Mouse (Mus musculus): ENCODE results near the gene Nme9.

Gene Nme9

DNA sequence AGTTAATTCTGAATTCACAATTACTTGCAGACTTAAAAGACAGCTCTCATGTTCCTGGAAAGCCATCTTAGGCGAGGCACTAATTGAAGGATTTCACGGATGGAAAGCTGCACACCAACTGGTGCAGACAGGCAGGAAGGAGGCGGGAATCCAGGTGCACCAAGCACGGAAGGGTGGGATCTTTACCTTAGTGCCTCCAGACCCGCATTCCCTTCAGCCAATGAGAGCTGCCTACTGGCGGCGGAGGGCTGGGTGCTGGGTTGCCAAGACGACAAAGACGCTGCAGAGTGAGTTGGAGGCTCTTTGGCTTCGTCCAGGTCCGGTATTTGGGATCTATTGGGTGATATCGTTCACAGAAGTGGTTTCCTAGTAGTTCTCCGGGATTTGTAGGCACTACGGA is at the start of gene Nme9:
Gene Nme9, plus strand, starts transcription at position 315 of the 400 bp plus-strand sequence.
- no peak for DNase-seq (ENCODE audit: low read depth)

DNA sequence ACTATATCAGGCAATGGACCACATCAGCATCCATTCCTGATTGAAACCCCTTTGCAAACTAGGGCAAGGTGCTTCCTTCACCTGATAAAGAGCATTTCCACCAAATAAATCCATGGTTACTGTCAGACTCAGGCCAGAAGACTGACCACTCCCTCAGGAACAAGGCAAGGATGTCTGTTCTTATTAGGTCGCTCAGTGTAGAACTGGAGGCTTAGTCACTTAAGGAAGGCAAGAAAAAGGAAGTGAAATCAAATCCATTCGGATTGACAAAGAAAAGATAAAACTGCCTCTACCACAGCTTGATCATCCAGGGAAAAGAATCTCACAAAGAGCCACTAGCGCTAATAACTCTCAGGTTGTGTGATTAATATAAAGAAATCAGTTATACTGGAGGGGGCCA is 42.0 kb upstream of the Nme9 start:
- DNase-seq (ENCODE audit: low read depth) = no peak

DNA sequence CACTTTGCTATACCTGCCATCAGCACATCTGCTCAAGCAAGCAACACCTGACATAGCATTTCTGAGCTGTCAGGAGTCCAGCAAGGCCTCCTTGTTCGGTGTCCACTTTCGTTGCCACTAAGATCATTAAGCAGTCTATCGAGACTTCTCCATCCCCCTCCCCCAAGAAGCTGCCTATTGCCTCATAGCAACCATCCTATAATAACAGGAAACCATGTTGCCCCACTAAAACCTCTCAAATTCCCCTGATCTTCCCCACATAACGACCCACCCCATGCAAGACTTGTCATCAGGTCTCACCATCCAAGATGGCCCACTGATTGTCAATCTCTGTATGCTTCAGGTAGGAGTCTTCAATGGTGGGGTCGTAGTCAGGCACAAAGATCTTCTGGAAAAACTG is 40.2 kb upstream of the Nme9 start:
- no peak for DNase-seq (ENCODE audit: low read depth)

DNA sequence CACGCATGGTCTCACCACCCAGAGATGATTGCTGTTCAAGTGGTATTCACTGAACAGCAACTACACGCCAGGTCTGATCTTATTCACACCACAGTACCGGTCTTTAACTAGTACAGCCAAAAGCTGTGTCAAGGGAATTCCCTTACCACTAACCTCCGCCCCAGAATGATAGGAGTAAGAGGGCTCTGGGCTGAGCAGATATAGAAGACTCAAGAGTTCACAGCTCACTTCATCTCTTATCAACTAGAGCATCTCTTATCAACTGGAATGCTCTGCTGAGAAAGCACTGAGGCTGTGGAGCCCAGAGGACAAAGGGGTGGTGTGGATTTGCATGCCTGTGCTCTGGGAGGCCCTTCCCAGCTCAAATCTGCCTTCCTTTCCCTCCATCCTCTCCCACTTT is 39.5 kb upstream of the Nme9 start:
- no peak for DNase-seq (ENCODE audit: low read depth)

DNA sequence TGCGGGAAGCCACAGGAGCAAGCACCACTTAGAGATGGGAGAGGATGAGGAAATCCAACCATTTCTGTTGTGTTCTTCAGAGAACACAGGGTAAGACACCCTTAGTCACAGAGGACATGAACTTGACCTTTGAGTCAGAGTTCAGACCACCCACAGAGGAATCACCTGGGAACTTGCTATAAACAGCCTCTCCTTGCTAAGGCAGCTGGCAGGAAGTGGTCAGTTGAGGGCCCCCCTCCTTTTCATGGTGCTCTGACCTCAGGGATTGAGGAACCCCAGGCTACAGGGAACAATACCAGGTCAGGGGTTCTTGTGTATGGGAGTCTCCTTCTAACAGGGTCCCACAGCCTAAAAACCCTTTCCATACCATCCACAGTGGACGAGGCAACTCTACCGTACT is 34.5 kb upstream of the Nme9 start:
- no peak for DNase-seq (ENCODE audit: low read depth)

DNA sequence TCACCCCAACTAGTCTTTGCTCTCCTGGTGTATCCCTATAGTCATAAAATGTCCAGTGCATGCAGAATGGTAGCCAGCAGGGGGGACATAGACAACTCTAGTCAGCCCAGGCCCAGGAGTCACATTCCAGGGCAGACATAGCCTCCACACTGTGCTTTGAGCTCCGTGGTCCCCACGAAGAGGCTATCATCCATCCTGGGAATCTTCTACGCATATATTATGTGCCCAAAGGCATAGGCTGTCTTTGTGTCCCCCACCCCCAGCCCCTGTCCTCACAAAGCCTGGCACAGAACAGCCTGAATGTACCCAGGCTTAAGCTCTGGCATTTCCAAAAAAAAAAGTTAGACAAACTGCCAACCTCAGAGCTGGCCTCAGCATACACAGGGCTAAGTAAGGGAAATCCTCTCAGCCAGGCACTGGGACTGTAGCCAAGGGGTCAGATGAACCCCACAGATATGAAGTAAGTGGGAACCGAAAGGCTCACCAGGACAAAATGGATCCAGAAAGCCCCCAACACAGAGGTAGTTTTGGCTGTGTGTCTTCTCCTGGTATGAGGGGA is 33.9 kb upstream of the Nme9 start:
- DNase-seq (ENCODE audit: low read depth) = no peak

DNA sequence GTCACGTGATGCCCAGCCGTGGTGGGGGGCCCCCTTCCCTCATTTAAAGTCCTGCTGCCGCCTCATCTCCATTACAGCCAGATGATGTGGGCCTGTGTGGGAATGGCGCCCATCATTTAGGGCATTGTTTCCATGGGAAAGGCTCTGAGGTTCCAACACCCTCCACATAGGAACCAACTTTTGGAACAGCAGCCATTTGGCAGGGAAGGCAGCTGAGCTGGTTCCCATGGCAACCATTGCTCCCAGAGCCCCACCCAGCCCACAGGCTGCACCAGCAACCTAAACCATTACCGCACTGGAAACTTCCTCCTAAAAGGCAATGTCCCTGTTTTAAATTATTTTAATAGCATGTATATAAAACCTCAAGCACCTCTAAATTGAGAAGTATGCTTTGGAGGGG is 32.9 kb upstream of the Nme9 start:
- no peak for DNase-seq (ENCODE audit: low read depth)

DNA sequence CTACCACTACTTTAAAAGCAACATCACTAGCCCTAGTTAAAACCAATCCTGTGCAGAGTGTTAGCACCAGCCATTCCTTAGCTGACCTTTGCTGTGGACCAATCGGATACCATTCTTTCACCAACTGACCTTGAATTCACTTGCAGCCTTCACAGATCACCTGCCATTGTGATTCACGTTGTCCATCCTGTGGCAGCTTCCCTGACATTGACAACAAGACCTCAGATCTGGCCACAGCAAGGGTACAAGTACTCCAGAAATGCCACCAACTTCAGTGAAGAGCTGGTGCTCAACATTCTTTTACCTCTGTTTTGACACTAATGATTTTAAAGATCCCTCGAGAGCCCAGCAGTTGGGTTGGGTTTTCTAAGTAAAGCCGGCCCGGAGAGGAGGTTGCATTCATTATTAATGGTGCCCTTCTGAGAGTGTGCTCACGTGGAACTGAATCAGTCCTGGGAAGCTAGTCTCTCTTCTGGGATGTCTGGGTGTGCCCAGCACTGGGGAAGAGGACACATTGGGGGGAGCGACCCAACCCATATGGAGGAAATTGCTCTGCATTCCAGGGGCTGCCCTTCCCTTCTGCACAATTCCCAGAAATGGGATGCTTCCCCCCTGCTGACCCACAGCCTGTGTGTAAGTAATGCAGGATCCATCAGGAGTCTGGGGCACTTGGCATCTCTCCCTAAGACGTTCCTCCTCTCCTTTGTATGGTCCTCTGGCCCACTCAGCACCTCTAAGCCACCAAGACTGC is 31.1 kb upstream of the Nme9 start:
- DNase-seq (ENCODE audit: low read depth) = no peak

DNA sequence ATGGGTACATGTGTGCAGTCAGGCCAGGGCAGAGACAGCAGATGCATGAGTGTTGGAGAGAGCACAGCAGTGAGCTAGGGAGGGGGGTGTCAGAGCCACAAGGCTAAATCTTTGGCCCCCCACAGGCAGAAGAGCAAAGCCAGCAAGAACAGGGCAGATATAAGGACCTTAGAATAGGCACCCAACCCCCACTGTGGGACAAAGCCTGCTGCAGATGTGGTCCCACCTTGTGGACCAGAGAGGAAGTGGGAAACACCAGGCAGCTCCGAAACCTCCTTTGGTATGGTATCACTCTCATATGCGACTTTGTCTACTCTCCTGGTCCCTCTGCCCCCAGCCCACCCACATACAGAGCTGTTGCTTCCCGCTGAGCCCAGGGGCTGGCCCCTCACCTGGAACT is 29.4 kb upstream of the Nme9 start:
- DNase-seq (ENCODE audit: low read depth) = no peak

DNA sequence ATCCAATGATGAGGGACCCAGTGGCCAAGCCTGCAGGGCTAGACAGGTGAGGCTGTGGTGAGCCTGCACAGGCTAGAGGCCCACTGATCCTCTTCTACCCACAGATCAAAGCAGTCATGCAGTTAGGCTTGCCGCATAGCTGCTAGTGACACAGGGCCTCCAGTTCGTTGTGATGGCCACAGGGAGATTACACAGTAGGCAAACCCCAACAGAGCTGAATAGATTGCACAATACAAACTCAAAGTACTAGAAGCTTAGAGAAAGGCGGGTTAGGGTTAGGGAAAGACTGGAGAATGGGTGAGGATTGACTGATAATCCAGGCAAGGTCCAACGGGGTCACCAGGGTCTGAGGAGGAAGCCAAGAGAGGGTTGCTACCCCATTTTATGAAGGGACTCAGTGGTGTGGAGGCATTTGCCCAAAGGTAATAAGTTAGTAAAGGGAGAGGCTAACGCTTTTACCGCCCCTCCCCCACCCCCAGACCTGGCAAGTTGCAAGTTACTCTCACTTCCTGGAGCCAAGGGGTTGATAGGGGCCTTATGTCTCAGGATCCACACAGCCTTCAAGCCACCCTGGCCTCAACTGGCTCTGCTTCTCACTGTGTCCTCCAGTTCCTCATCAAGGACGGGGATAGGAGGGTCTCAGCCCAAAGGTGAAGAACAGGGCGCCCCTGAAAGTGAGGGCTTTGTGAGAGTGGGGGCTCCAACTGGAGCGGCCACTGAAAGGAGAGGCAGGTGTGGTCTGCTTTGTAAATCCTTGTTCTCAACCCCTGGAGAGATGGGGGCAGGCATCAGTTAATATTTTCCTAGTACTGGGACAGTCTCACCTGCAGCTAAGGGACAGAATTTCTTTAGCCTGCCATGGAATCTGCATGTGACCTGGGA is 27.3 kb upstream of the Nme9 start:
- no peak for DNase-seq (ENCODE audit: low read depth)

DNA sequence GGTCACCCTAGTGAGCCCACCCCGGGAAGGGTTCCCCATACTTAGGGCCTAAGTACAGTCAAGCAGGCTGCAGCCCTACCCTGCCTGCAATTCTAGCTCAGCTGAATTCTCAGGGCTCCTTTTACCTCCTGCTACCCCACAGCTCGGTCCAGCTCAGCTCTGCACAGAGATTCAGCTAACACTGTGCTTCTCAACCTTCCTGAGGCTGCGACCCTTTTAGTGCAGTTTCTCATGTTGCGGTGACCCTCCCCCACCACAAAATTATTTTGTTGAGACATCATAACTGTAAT is 26.8 kb upstream of the Nme9 start:
- no peak for DNase-seq (ENCODE audit: low read depth)

DNA sequence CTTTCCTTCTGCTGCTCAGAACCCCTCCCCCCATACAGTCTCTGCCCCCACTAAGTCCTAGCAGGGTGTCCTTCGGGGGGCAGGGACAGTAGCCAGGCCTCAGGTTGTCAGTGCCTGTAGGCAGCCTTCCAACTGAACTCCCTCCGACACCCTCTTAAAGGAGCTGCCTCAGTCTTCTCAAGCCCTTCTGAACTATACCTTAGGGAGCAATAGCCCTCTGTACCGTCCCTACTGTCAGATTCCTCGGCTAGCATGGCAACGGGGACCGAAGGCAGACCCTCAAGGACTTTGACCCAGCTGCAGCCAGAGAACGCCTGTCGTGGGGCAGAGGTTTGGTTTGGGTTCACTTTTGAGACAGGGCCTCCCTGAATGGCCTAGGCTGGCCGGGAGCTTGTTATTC is 26.0 kb upstream of the Nme9 start:
- DNase-seq (ENCODE audit: low read depth) = no peak

DNA sequence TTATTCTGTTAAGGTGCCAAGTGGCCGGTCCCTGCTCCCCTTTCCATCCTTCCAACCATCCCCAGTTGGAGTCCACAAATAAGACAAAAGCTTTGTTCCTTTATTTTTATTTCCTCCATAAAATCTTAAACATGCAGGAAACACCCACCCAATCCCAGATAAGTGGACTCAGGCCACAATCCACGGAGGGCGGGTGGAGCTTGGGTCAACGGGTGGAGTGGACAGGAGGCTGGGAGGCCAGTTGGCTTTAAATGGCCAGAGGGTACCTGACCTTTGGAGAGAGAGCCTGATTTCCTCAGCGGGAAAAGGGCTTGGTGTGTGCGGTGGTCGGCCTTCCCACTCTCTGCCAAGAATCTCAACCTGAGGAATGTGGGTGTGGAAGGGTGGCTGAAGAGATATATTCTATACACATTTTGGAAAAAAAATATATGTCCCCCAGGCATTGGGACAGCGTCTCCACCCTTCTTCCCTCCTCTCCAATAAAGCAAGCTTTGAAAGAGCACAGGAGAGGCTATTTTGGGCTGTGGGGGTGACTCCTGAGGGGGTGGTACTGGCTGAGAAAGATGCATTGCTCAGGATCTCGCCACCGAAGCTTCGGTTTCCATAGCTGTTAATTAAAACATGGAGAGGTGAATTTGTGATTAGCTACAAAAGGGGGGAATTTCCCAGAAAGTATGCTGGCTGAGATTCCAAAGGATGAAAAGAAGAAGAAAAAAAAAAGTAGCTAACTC is 22.5 kb upstream of the Nme9 start:
- DNase-seq (ENCODE audit: low read depth) = no peak

DNA sequence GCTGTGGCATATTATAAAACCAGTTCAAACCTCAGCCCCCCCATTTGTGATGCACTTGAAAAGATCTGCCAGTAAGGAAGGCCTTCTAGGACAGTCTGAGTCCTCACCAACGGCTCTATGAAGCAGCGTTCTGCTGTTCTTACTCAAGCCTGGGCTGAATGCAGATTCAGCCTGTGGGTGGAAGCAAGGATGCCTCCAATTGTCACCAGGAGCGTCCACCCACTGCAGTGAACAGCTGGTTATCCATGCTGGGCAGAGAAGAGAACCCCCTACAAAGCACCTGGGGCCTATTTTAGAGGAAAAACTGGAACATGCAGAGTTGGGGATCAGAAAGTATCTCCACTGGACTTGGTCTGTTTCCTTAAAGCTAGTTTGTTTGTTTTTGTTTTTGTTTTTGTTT is 21.4 kb upstream of the Nme9 start:
- DNase-seq (ENCODE audit: low read depth) = no peak

DNA sequence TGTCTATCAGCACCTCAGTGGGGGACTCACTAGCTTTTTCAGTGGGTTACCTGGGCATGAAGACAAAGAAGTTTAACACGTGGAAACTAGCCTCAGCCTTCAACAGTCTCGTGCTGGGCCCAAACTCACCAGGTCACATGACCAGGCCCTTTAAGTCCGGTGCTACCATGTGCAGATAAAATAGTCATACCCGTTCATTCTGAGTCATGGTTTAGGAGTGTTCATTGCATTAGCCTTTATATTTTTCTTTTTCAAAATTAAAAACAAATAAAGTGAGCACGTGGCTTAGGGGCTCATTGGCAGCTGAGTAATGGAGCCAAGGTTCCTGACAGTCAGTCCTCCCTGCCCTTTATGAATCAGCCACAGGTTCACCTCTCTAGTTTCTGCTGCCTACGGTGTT is 20.5 kb upstream of the Nme9 start:
- no peak for DNase-seq (ENCODE audit: low read depth)

DNA sequence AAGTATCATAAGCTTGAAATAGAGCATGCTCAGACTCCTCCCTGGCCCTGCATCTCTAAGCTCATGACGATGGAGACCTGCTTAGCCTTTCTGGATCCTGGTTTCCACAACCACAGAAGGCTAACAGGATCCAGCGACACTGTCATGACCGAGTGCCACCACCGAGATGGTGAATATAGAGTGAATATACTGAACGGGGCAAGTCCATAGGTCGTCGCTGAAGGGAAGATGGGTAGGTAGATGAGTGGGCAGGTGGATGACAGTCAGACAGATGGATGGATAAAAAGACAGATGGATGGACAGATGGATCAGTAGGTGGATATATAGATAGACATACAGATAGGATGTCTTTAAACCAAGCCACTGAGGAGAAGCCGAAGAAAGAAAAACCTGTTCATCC is 19.9 kb upstream of the Nme9 start:
- DNase-seq (ENCODE audit: low read depth) = no peak

DNA sequence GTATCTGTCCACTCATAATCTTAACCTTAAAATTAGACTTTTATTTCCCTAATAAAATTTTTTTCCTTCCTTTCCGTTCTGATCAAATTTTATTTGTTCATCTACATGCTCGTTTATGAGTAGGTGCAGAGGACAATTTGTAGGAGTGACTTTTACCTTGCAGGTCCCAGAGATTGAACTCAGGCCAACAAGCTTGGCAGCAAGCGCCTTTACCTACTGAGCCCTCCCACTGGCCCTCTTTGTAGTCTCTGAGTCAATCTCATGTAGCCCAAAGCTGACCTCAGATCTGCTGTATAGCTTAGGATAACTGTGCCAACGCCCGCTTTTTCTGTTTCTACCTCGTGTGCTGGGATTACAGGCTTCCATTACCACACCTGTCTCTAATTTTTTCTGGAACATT is 19.3 kb upstream of the Nme9 start:
- DNase-seq (ENCODE audit: low read depth) = no peak

DNA sequence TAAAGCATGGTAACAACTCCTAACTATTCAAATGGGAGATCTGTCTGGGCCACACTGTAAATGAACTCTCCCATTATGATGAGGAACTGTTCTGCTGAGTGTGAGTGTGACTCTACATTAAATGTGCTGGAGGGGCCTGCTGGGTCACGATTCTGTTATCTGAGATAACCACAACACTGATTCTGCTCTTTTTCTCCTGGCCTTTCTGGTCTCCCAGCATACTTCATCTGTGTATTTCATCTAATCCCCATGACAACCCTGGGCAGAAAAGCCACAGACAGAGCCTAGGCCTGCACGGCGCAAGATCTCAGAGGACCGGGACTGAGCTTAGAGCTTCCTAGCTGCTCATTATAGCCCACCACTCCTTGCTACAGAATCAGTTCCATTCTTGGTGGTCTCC is 18.8 kb upstream of the Nme9 start:
- no peak for DNase-seq (ENCODE audit: low read depth)

DNA sequence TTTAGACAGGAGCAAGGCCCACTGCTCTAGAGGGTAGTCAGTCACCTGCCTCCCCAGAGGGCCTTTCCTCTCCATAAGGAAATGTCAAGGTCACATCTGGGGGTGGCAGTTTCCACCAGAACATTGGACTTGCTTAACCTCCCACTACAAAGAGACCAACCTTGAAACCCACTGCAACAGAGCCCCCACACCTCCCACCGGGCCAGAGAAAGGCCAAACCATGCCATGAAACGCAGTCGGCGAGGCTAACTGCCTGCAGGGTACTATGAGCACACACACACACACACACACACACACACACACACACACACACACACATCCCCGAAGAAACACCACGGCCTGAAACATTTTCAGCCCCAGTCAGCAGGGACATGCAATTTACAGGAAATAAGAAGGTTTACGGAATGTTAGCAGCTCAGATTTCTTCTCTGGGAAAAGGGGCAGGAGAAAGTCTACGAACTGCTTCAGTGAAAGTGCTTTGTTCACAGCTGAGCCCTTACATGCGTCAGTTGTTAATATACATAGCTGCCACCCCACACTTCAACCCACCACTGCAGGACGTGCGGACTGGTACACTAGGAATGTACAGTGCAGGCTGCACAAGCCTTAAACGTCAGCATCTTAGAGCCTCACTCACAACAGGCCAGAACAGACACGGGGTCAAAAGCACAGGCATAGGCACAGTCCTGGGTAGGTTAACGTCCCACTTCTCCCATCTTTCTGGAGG is 16.2 kb upstream of the Nme9 start:
- DNase-seq (ENCODE audit: low read depth) = no peak

DNA sequence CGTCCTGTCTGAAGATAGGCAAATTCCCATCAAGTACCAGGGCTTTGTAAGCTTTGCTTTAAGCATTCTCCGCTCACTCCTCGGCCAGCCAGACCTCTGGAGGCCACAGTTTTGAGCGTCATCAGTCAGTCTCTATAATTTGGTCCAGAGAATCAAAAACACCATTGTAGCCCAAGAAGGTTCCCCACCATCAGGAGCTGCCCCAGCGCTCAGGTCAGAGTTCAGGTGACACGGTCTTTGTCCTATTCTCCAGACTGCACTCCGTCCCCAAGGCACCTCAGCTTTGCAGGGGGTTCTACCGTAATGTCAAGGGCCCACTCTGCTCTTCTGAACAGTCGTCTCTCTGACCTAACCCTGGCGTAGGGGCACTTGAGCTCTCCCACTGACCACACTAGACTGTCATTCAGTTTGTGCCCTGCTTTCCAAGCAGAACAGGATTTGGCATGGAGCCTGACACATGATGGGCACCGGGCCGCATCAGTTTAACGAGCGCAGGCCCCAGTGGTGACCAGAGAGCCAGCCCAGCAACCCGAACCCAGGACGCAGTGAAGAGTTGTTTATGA is 15.6 kb upstream of the Nme9 start:
- no peak for DNase-seq (ENCODE audit: low read depth)

DNA sequence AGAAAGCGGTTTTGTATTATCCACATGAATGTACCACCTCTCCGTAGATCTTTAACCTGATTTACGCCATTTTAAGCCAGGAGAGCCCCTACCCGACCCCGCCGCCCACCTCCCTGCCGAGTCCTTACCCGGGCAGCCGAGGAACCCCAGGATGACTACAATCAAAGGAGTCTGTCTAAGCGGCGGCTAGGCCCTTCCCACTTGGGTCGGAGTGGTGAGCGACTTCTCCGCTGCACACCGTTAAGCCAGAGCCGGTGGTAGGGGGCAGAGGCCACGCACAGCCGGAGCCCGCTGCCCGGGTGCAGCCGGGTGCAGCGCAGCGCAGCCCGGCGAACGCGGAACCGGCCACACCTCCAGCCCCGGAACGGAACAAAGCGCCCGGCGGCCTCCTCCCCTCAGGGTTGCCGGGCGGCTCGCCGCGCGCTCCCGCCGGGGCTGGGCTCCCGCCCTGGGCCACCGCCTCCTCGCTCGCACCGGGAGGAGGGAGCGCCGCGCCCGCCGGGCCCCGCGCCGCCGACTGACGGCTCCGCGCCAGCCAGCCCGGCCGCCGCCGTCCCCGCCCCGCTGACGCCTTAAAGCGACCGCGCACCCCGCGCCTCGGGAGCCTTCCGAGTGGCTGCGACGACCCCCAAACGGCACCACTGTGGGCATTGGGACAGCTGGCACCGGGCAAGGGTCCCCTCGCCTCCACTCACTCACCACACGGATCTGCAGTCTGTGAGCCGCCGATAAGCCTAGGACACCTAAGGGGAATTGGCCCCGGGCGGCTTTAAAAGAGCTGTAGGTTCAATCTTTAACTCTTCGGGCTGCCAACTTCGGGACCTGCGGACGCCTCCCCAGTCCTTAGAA is 14.9 kb upstream of the Nme9 start:
- DNase-seq (ENCODE audit: low read depth) = no peak
